Mouse (Mus musculus) heart, postnatal 0 days (tissue): ENCODE measurements around the gene Cdc42ep2.

Experiments
- CTCF ChIP-seq: IDR thresholded peaks from 2 replicates; pipeline ENCODE4 v1.5.1; 2016; ENCODE audit warnings: antibody characterized with exemption, control low read depth, low read depth
- EP300 ChIP-seq: IDR thresholded peaks from 2 replicates; pipeline ENCODE4 v1.6.1; 2016; ENCODE audit warnings: antibody characterized with exemption, low read depth

DNA sequence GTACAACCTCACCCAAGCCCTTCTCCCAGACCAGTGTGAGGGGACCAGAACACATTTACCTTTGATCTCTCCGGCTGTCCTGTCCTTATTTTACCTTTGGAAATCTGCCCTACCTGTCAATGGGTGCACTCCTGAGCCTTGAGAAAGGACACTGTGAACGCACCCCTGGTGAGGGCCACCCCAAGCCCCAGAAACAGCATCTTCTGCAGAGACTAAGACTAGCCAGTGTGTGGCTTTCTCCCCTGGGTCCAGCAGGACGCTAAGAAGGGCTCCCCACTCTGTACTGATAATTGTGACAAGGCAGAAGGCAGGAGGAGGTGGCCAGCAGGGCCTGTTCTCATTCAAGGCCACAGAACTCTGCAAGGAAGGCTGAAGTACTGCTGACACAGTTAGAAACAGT lies 45.7 kb downstream of the Cdc42ep2 start:
- no peak for TF ChIP-seq CTCF
- no peak for TF ChIP-seq EP300
